Mouse (Mus musculus) neural tube, embryonic 10.5 days (tissue): Measurements from ENCODE around the gene Zc3h4.

Experiments used
- DNase-seq: peaks from one replicate; pipeline ENCODE4 v3.0.0-alpha.2; 2017; ENCODE audit warnings: low spot score; ENCODE audit errors: extremely low spot score

Zc3h4 gene

DNA sequence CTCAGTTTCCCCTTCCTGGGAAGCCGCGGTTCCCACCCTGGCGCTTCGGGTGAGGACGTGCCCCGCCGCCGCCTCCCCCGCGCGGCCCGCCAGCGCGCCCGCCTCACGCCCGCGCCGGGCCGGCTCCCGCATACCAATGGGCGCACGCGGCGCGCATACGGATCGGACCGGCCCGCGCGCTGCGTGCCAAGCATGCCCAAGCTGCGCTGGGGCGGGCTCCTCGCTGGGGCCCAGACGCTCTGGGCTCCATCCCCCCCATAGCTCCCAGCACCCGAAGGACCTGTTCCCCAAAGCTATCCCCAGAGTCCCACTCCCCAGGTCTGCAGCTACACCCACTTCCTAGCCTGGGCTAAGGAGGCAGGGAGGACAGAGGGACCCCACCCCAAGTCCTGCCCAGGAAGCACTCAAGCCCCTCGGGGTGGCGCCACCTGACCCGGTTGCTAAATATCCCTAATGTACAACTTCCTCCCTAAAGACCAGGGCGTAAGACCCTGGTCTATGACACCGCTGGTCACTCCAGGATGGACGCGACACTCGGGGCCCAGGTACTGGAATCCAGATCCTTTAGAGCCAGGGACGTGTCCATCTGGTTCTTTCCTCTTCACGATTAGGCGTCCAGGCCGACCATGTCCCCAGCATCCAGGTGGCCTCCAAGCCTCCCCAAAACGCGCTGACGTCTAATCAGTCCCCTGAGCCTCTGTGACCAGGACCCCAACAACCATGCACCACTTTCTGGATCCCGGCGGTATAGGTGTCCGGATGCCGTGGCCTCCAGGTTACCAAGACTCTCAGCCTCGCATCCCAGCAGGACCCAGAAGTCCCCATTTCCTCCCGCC lies 75.3 kb downstream of the Zc3h4 start:
- no peak for DNase-seq

DNA sequence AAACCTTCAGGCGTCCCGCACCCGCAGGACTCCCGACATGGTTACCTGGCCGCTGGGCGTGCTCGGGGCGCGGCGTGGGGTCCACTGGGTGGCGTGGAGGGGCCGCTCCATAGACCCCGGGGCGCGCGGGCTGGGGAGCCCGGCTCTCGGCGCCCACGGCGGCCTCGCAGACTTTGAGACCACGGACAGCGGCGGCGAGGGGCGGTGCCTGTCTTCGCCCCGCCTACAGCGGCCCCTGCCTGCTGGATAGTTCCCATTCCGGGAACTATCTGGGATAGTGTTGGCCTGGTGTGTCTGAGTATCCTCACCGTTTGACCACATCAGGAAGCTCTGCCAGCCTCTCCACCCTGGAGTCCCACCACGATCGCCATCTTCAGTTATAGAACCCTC lies 75.9 kb downstream of the Zc3h4 start:
- DNase-seq, result no peak

- no peak for DNase-seq
Observed at GRCm38 (mm10) chr7:16477628-16478027, 76.9 kb downstream of the Zc3h4 start, which contains the start of gene Npas1. Npas1 (minus strand) TSS chr7:16477728.
